Mouse (Mus musculus): Measurements from ENCODE around the gene Gm960.
"Not testable (repeated sequence)": the region's sequence is repeated elsewhere in the genome, so short reads cannot be mapped to it uniquely, and the experiment has no call there.

Gene Gm960

GRCm38 (mm10) chr19:4587426-4587825 is 111.0 kb downstream of the Gm960 start:
- no peak for DNase-seq

GRCm38 (mm10) chr19:4586783-4587182 is 111.7 kb downstream of the Gm960 start:
- DNase-seq: not testable (repeated sequence)

DNA sequence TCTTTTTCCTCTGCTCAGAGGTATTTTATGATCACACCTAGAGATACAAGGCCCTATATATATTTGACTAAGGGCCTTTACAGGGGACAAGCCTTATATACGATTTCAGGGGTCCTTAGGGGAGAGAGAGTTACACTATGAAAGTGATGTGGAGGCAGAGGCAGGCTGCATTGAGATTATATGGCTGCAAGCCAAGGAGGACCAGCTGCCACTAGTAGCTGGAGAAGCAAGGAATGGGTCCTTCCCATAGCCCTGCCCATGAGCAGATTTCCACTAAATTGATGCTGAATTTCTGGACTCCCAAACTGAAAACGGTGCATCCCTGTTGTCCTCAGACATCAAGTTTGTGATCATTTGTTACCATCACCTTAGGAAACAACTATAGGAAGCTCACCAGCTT is 114.6 kb downstream of the Gm960 start:
- DNase-seq: peak; percentile 21 to 29

- DNase-seq: no peak
Measured at GRCm38 (mm10) chr19:4579296-4579695, 119.2 kb downstream of the Gm960 start.

GRCm38 (mm10) chr19:4578799-4579198 is 119.7 kb downstream of the Gm960 start:
- peak; percentile 69 to 76 for DNase-seq

Data from cerebellum, postnatal 14 days (tissue).